Mouse (Mus musculus): ENCODE results near the gene Ehd4. TPM values are rescaled to one million over a fixed set of nuclear protein-coding genes. Genes with fewer than 3 reads are reported as not detected.

Ehd4 gene
- polyA plus RNA-seq, 1 experiment from 2014 or later: 19.6 TPM

GRCm38 (mm10) chr2:120102450-120102849, 52.0 kb downstream of the Ehd4 start:
- Histone ChIP-seq H3K4me2 (replicated peaks) (no peak overlapping the region), H3K9ac (no peak overlapping the region), H3K4me3 (no peak overlapping the region), H3K36me3 (no peaks in the 10 kb centered on the region), H3K4me1 (no peaks in the 10 kb centered on the region), H3K27me3 (replicated peaks) (no peaks in the 10 kb centered on the region), H3K27ac (no peak overlapping the region), H3K9me3 (no peaks in the 10 kb centered on the region)
- WGBS: 61% methylated on average over 2 of the region's 2 CpGs
- ATAC-seq (ENCODE audit: low FRiP score, low read depth): no peak

- 93% methylated on average over 11 of the region's 11 CpGs for WGBS
- Histone ChIP-seq H3K27me3 (replicated peaks) (no peaks in the 10 kb centered on the region), H3K27ac (no peak overlapping the region), H3K4me2 (replicated peaks) (no peak overlapping the region), H3K36me3 (no peaks in the 10 kb centered on the region), H3K9ac (no peak overlapping the region), H3K4me1 (no peaks in the 10 kb centered on the region), H3K9me3 (no peaks in the 10 kb centered on the region), H3K4me3 (no peak overlapping the region)
- ATAC-seq (ENCODE audit: low FRiP score, low read depth): no peak
Measured at GRCm38 (mm10) chr2:120101961-120102360, 52.4 kb downstream of the Ehd4 start.

GRCm38 (mm10) chr2:120099886-120100285, 54.5 kb downstream of the Ehd4 start:
- WGBS: 91% methylated on average over 3 of the region's 3 CpGs
- no peaks in the 10 kb centered on the region for H3K27me3 ChIP-seq (replicated peaks)
- H3K4me2 ChIP-seq (replicated peaks): no peak overlapping the region
- no peaks in the 10 kb centered on the region for H3K36me3 ChIP-seq
- no peaks in the 10 kb centered on the region for H3K9me3 ChIP-seq
- H3K27ac ChIP-seq: no peak overlapping the region
- H3K4me1 ChIP-seq: no peaks in the 10 kb centered on the region
- no peak for ATAC-seq (ENCODE audit: low FRiP score, low read depth)
- H3K9ac ChIP-seq: no peak overlapping the region
- H3K4me3 ChIP-seq: no peak overlapping the region

- H3K4me2 ChIP-seq (replicated peaks): no peak overlapping the region
- no peak for ATAC-seq (ENCODE audit: low FRiP score, low read depth)
- no peaks in the 10 kb centered on the region for H3K27me3 ChIP-seq (replicated peaks)
- 92% methylated on average over 4 of the region's 4 CpGs for WGBS
- H3K4me3 ChIP-seq: no peak overlapping the region
- H3K4me1 ChIP-seq: no peaks in the 10 kb centered on the region
- no peak overlapping the region for H3K27ac ChIP-seq
- H3K36me3 ChIP-seq: no peaks in the 10 kb centered on the region
- no peak overlapping the region for H3K9ac ChIP-seq
- H3K9me3 ChIP-seq: no peaks in the 10 kb centered on the region
Measured at GRCm38 (mm10) chr2:120099263-120099662, 55.1 kb downstream of the Ehd4 start.

GRCm38 (mm10) chr2:120098781-120099202, 55.6 kb downstream of the Ehd4 start:
- H3K4me1 ChIP-seq: no peaks in the 10 kb centered on the region
- no peak overlapping the region for H3K4me2 ChIP-seq (replicated peaks)
- WGBS: 70% methylated on average over 8 of the region's 8 CpGs
- no peak overlapping the region for H3K27ac ChIP-seq
- no peak overlapping the region for H3K9ac ChIP-seq
- H3K27me3 ChIP-seq (replicated peaks): no peaks in the 10 kb centered on the region
- H3K4me3 ChIP-seq: no peak overlapping the region
- no peaks in the 10 kb centered on the region for H3K9me3 ChIP-seq
- H3K36me3 ChIP-seq: no peaks in the 10 kb centered on the region
- ATAC-seq (ENCODE audit: low FRiP score, low read depth): no peak

- Histone ChIP-seq H3K27me3 (replicated peaks) (no peaks in the 10 kb centered on the region), H3K9ac (no peak overlapping the region), H3K4me1 (no peaks in the 10 kb centered on the region), H3K4me2 (replicated peaks) (no peak overlapping the region), H3K4me3 (no peak overlapping the region), H3K27ac (no peak overlapping the region), H3K36me3 (no peaks in the 10 kb centered on the region), H3K9me3 (no peaks in the 10 kb centered on the region)
- WGBS: 88% methylated on average over 8 of the region's 8 CpGs
- no peak for ATAC-seq (ENCODE audit: low FRiP score, low read depth)
Measured at GRCm38 (mm10) chr2:120097868-120098267, 56.5 kb downstream of the Ehd4 start.

GRCm38 (mm10) chr2:120096711-120097110, 57.7 kb downstream of the Ehd4 start:
- Histone ChIP-seq H3K27ac (no peak overlapping the region), H3K27me3 (replicated peaks) (no peaks in the 10 kb centered on the region), H3K36me3 (no peaks in the 10 kb centered on the region), H3K9me3 (no peaks in the 10 kb centered on the region), H3K4me3 (no peak overlapping the region), H3K4me1 (no peaks in the 10 kb centered on the region), H3K9ac (no peak overlapping the region), H3K4me2 (replicated peaks) (no peak overlapping the region)
- ATAC-seq (ENCODE audit: low FRiP score, low read depth): no peak
- WGBS: 96% methylated on average over 6 of the region's 6 CpGs

- Histone ChIP-seq H3K9ac (no peak overlapping the region), H3K27me3 (replicated peaks) (no peaks in the 10 kb centered on the region), H3K4me2 (replicated peaks) (no peak overlapping the region), H3K4me3 (no peak overlapping the region), H3K36me3 (no peaks in the 10 kb centered on the region), H3K9me3 (no peaks in the 10 kb centered on the region), H3K27ac (no peak overlapping the region), H3K4me1 (no peaks in the 10 kb centered on the region)
- no peak for ATAC-seq (ENCODE audit: low FRiP score, low read depth)
- WGBS: 86% methylated on average over 8 of the region's 8 CpGs
Measured at GRCm38 (mm10) chr2:120096191-120096590, 58.2 kb downstream of the Ehd4 start.

GRCm38 (mm10) chr2:120095171-120095570, 59.2 kb downstream of the Ehd4 start:
- H3K4me2 ChIP-seq (replicated peaks): no peak overlapping the region
- H3K9me3 ChIP-seq: no peaks in the 10 kb centered on the region
- no peaks in the 10 kb centered on the region for H3K4me1 ChIP-seq
- H3K36me3 ChIP-seq: no peaks in the 10 kb centered on the region
- no peak overlapping the region for H3K27ac ChIP-seq
- 93% methylated on average over 4 of the region's 4 CpGs for WGBS
- H3K27me3 ChIP-seq (replicated peaks): no peaks in the 10 kb centered on the region
- no peak for ATAC-seq (ENCODE audit: low FRiP score, low read depth)
- no peak overlapping the region for H3K4me3 ChIP-seq
- no peak overlapping the region for H3K9ac ChIP-seq

- Histone ChIP-seq H3K4me2 (replicated peaks) (no peak overlapping the region), H3K36me3 (no peaks in the 10 kb centered on the region), H3K4me1 (no peaks in the 10 kb centered on the region), H3K27ac (no peak overlapping the region), H3K4me3 (no peak overlapping the region), H3K9ac (no peak overlapping the region), H3K27me3 (replicated peaks) (no peaks in the 10 kb centered on the region), H3K9me3 (no peaks in the 10 kb centered on the region)
- no peak for ATAC-seq (ENCODE audit: low FRiP score, low read depth)
- 76% methylated on average over 5 of the region's 5 CpGs for WGBS
Measured at GRCm38 (mm10) chr2:120093671-120094430, 60.6 kb downstream of the Ehd4 start.

GRCm38 (mm10) chr2:120090979-120091378, 63.4 kb downstream of the Ehd4 start:
- no peak overlapping the region for H3K27ac ChIP-seq
- WGBS: 94% methylated on average over 17 of the region's 17 CpGs
- no peak overlapping the region for H3K9ac ChIP-seq
- H3K27me3 ChIP-seq (replicated peaks): no peaks in the 10 kb centered on the region
- ATAC-seq (ENCODE audit: low FRiP score, low read depth): no peak
- H3K9me3 ChIP-seq: no peaks in the 10 kb centered on the region
- H3K36me3 ChIP-seq: no peaks in the 10 kb centered on the region
- H3K4me3 ChIP-seq: no peak overlapping the region
- no peak overlapping the region for H3K4me2 ChIP-seq (replicated peaks)
- no peaks in the 10 kb centered on the region for H3K4me1 ChIP-seq

- H3K9ac ChIP-seq: no peak overlapping the region
- WGBS: 90% methylated on average over 2 of the region's 2 CpGs
- H3K27ac ChIP-seq: no peak overlapping the region
- H3K9me3 ChIP-seq: no peaks in the 10 kb centered on the region
- ATAC-seq (ENCODE audit: low FRiP score, low read depth): no peak
- no peaks in the 10 kb centered on the region for H3K4me1 ChIP-seq
- no peak overlapping the region for H3K4me3 ChIP-seq
- no peaks in the 10 kb centered on the region for H3K36me3 ChIP-seq
- no peaks in the 10 kb centered on the region for H3K27me3 ChIP-seq (replicated peaks)
- H3K4me2 ChIP-seq (replicated peaks): no peak overlapping the region
Measured at GRCm38 (mm10) chr2:120087897-120088296, 66.5 kb downstream of the Ehd4 start.

GRCm38 (mm10) chr2:120087391-120087790, 67.0 kb downstream of the Ehd4 start:
- no peak for ATAC-seq (ENCODE audit: low FRiP score, low read depth)
- H3K36me3 ChIP-seq: no peaks in the 10 kb centered on the region
- 86% methylated on average over 3 of the region's 3 CpGs for WGBS
- no peaks in the 10 kb centered on the region for H3K9me3 ChIP-seq
- H3K27me3 ChIP-seq (replicated peaks): no peaks in the 10 kb centered on the region
- H3K4me2 ChIP-seq (replicated peaks): no peak overlapping the region
- no peak overlapping the region for H3K9ac ChIP-seq
- H3K4me3 ChIP-seq: no peak overlapping the region
- no peak overlapping the region for H3K27ac ChIP-seq
- H3K4me1 ChIP-seq: no peaks in the 10 kb centered on the region

All from neural tube, embryonic 12.5 days (tissue).